Mouse (Mus musculus) granulocyte monocyte progenitor cell, adult 5-6 weeks (primary cell): ENCODE data around the gene Zmym3. TPM values are rescaled to one million over a fixed set of nuclear protein-coding genes. Genes with fewer than 3 reads are reported as not detected.
A peak's percentile ranks its signal among the peaks of the same experiment; 100 is the strongest.

Experiments used
- ATAC-seq: replicated peaks from 2 replicates; pipeline ENCODE4 v1.8.0; 2016; ENCODE audit warnings: mild to moderate bottlenecking, moderate TSS enrichment, inconsistent platforms; ENCODE audit not compliant: poor library complexity, severe bottlenecking
- total RNA-seq, 2 experiments: library from RNA; stranded (forward) in 1 of 2; stranded (reverse) in 1 of 2; fragments of 200-712, 200-1000 nt in 1 of 2; fragments of >200 nt in 1 of 2; fragmentation: Nextera tagmentation in 1 of 2; gene quantifications; 2 replicates each; pipeline ENCODE4 v1.2.3; 2014 to 2017

Gene Zmym3
- total RNA-seq (2014; fragmentation: Nextera tagmentation) (48.8 and 50.6 TPM in 2 replicates), total RNA-seq (2017) (33.7 and 52.5 TPM in 2 replicates)

DNA sequence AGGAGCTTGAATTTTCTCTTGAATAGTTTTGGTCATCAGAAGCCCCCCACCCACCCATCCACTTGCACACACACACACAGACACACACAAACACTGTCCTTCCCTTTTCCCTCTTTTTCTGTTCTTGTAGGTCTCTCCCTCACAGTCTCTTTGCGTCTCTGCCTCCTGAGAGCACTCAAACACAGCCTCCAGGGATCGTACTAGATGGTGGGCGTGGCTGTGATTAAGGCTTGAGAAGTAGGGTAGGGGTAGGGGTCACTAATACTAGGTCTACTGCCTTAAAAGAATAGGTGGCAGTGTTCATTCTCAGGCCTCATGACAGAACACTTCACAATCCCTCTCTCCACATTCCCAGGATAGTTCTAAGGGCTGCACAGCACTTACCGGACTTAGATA lies at the start of gene Zmym3:
Gene Zmym3, minus strand, starts transcription at position 150 of the 396 bp plus-strand sequence.
- ATAC-seq: no peak

DNA sequence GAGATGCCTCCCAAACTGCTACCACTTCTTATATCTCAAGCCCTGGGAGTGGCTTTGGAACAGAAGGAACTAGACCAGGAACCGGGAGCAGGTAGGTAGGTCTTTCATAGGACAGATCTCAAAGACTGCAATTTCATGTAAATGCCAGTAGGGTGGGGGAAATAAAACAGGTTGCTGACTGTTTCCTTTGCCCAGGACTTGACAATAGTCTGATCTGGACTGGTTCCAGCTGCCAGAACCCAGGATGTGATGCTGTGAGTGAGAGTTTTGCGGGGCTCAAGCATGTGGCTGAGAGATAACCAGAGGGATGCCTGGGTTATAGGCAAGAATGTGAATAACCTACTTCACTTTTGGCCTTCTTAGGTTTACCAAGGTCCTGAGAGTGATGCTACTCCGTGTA lies 30.9 kb upstream of the Zmym3 start:
- peak; percentile 27; the same call in 1 of the 2 replicates for ATAC-seq

DNA sequence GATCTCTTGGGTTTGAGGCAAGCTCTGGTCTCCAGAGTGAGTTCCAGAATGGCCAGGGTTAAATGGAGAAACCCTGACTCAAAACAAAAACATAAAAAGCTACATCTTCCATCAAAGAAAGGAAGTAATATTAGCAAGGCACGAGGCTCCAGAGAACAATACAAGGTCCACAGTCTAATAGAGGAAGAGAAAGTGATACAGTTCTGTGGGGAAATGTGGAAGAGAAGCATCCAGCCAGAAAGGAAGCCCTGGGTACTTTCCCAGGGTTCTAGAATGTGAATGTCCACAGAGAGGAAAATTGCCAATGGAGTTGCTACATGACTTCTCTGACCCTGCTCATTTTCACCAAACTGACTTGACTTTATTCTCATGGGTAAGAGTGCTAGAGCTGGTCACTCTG lies 30.5 kb upstream of the Zmym3 start:
- ATAC-seq: peak; percentile 92

DNA sequence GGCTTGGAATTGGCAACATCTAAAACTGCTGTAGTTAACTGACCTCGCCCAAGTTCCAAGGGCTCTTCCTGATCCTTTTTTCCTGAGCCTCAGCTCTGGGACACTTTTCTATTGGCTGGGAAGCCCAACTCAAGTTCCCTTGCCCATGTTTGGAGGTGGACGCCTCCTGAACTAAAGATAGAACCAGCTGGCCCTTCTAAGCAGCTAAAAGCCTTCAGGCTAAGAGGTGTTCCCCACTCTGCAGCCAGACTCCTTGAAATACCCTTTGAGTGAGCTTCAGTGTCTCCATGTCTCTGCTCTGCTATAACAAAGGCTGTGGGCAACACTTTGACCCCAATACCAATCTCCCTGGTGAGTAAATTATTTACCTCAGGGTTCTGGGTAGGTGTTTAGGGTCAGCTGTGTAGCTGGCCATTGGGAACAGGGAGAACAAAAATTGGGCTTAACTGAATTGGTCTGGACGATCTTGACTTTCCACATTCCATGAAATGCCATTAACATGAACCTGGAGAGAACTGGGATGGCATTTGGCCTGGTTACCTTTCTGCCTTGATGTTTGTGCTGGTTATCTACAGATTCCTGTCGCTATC lies 28.3 kb upstream of the Zmym3 start, which contains the start of gene Itgb1bp2:
Gene Itgb1bp2, plus strand, starts transcription at position 203 of the 590 bp plus-strand sequence.
- ATAC-seq: no peak

DNA sequence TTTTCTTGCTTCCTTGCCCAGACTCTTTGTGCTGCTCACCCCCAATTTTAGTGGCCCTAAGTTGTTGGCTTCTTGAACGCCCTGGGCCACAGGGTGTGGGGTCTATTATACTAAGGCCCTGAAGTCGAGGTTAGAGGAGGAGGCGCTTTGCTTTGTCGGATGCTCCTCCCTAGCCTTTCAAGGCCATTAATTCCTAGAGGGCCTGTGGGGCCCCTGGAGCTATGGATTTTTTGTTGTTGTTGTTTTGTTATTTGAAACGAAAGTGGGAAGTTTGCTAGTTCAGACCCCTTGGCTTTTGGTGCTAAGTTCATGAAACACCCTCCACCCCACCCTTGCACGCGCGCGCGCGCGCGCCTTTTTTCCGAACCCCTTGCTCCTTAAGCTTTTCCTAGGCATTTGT lies 9.3 kb upstream of the Zmym3 start:
- ATAC-seq: no peak

DNA sequence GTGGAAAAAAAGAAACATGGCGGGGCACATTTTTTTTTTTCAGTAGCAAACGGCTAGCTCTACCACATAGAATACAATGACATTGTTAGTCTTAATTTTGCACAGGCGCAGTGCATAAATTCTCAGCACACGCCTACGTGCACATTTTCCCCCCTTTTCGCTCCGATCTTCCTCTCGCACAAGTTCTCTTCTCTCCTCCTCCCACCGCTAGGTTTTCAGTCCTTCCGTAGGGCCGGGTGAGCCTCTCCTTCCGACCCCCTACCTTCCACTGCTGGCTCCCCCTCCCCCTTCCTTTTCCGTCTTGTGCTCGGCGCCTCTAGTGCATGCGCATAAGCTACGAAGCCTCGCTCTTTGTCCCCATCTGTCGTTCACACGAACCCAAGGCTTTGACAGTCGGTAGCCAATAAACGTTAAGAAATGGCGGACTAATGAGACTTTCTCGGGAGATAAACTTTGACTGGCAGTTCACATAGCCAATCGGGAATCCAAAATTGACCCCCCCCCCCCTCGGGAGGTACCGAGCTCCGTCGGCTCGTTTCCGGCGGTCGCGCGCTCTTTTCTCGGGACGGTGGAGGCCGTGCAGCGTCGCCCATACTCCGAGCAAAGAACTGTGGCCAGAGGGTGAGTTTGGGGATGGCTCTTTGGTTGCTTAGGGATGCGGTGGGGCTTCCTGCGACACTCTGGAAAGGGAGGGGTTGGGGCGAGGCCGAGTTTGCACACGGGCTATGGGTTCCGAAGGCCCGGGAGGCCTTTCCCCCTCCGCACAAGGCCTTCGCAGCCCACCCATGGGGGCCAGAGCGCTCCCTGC lies 8.7 kb upstream of the Zmym3 start, which contains the start of gene Nono:
Gene Nono, plus strand, starts transcription at position 177 of the 808 bp plus-strand sequence.
- peak; percentile 86 for ATAC-seq

DNA sequence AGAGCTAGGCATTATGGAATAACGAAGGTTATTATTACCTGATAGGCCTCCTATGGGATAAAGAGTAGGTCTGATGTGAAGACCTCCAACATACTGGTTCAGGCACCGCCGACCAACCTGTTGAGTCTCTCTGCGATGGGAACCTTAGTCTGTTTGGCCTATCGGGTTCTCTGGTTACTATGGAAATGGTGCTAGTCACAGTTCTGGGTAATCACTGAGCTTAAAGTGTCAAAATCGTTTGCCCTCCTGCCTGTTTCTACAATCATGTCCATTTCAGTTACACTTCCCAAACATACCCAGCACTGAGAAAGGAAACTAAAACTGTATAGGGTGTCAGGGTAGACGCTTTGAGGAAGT lies 8.1 kb upstream of the Zmym3 start:
- ATAC-seq: peak; percentile 48

DNA sequence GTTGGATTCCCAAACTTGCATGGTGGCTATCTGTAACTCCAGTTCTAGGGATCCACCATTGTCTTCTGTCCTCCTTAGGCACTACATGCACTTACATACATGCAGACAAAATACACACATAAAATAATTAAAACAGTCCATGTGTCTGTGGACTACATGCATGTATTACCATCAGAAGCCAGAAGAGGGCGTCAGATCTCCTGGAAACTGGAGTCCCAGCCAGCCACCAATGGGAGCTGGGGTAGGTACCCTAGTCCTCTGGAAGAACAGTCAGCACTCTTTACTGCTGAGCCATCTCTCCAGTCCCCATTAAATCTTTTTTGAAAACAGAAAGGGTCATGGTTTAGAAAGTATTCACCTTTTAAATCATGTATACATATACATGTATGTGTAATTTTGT lies 7.1 kb upstream of the Zmym3 start:
- ATAC-seq: no peak

DNA sequence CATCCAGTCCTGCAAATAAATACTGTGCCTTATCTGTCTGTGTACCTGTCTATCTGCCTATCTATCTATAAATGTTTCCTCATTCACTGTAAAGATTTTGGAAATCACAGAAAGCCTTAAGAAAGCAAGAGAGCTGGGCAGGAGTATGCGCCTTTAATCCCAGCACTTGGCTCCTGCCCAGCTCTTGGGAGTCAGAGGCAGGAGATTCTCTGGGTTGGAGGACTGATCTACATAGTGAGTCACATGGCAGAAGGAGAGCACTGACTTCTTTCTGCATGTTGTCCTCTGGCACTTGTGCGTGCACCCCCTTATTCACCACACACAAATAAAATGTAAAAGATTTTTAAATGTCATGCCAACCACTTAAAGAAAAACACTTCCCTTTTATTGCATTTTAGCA lies 2.8 kb upstream of the Zmym3 start:
- no peak for ATAC-seq

DNA sequence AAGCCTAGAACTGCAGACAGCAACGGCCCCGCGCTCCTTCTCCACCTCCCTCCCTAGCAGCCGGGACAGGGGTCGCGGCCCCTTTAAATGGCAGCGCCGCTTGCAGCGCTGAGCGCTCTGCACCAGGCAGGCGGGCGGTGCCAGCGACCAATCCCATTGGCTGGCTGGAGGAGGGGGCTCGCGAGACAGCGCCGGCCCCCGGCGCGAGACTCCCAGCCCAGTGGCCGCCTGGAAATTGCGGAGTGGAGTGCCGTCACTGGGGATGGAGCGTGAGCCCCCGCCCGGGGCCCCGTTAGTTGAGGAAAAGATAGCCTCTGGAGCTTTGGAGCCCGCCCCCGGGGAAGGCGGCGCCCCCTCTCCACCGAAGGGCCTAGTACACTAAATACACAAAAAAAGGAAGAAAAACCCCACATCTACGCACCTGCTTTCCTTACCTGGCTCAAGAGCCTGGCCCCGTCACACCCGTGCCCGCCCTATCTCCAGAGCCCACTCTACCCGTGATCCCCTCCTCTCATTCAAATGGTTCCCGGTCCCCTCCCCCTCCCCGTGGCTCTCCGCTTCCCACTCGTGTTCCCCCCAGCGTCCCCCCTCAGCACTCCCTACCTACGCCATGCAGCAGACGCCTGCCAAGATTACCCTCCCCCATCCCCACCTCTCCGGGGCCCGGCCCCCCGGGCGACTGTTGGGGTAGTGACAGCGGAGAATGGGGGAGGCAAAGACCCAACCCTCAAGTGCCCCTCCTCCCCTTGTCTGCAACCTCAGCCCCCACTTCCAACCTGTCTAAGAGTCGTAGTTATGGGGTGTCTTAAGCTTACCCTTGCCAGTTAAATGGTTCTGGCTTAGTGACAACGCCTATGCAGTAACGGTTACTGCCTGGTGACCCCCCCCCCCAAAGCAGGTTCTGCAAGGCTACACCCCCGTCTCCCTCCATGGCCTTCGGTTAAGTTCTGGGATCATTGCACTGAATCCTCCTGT lies 637 bp downstream of the Zmym3 start:
- peak; percentile 94 for ATAC-seq

DNA sequence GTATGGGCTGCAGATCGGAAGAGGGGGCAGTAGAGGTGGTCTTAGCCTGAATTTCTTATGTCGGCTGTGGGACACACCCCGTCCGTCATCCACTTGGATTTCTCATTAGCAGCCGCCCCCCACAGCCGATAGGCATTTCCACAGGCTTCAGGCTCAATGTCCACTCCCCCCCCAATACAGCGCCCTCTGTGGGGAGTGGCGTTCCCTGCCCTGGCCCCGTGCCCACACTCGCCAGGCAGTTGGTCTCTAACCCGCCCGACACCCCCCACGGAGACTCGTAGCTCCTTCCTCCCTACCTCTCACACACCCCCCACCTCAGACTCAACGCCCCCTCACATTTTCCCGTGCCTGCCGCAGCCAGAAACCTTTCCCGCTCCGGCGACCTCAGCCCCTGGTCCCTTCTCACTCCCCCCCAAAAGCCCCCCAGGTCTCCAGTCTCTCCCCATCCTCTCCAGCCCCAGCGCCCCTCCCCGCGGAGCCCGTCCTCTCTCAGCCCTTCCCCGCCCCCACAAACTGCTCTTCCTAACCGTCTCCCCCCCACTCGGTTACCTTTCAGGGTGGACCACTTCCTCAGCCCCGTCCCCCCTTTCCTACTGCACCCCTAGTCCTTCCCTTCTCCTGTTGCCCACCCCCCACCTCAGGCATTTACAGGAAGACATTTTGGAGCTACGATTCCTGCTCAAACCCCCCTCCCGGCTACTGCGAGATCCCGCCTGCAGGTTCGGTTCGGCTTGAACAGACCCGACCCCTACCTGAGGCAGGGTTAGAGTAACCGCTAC lies 1.5 kb downstream of the Zmym3 start:
- peak; percentile 65 for ATAC-seq

DNA sequence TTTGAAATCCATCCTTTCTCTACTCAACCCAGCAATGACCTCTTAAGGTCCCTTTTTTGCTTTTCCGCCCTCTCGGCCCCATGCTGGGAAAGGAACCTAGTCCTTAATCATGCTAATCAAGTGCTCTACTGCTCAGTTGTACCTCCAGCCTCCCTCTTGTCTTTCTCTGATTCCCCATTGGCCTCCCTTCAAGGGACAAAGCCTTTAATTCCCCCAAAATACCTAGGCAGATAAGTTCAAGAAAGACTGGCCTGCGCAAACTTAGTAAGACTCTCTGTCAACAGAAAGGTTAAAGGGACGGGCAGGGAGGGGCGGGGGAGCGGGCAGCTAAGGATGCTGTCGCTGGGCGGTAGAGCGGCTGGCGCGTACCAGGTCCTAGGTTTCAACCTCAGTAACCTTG lies 24.2 kb downstream of the Zmym3 start:
- ATAC-seq: no peak

DNA sequence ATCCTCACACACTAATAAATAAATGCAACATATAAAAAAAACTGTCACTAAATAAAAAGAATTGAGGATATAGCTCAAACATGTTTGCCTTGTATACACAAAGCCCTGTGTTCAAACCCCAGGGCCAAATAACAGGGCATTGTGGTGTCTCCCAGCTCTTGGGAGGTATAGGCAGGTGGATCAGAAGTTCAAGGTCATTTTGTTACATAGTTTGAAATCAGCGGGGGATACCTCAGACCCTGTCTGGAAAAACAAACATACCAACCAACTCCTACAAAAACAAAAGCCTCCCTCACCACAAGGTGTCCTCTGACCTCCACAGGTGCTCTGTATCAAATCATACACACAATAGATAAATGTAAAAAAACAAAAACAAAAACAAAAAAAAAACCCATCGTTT lies 26.3 kb downstream of the Zmym3 start:
- no peak for ATAC-seq

DNA sequence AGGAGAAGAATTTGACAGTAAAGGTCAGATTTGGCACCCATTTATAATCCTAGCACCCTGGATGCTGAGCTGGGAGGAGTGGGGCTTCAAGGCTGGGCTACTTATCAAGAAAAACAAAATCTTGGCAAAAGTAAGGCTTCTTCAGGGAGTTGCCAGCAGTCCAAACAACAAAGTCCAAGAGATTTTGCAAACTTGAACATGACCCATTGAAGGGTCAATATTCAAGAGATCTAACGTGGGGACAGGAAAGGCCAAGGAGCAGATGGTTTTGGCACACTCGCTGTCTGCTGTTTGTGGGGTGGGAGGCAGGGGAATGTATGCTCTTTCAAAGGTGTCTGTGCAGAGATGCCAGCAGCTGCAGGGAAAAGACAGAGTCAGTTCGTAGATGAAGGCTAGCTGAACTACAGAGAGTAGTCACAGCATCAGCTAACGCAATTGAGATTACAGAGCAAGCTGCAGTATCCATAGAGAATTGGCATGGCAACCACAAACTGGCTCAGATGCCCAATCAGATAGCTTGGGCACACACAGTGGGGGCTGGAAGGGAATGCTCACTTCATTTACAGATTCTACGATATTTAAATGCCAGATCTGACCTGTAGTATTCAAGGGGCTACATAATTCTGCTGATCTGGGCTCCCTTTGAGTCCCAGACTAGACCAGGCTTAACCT lies 31.6 kb downstream of the Zmym3 start:
- ATAC-seq: no peak

DNA sequence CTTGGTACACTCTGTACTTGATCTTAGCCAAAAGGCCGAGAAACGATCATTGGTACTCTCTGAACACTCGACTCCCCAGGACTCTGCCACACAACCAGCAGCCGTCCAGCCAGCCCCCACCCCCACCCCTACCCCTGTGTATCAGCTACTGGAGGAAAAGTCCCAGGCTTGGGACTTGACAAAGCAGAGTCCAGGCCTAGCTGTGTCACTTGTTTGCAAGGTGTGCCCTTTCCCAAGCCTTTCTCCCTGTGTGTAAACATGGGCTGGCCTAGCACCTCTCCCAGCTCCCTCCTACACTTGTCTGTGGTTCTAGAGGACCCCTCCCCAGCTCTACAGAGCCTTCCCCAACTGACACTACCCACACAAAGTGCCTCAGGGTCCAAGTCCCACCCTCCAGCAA lies 34.4 kb downstream of the Zmym3 start:
- ATAC-seq: no peak

DNA sequence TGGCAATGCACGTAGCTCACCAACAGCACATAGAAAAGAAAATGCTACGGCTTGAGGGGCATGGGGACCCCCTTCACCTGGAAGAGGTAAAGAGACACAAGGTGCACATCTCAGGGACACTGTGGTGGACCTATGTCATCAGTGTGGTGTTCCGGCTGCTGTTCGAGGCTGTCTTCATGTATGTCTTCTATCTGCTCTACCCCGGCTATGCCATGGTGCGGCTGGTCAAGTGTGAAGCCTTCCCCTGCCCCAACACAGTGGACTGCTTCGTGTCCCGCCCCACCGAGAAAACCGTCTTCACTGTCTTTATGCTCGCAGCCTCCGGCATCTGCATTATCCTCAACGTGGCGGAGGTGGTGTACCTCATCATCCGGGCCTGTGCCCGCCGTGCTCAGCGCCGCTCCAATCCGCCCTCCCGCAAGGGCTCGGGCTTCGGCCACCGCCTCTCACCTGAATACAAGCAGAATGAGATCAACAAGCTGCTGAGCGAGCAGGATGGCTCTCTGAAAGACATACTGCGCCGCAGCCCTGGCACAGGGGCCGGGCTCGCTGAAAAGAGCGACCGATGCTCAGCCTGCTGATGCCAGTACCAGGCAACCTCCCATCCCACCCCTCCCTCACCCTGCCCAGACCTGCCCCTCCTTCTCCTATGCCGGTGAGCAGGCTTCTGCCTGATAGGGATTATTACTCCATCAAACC lies 36.1 kb downstream of the Zmym3 start:
- no peak for ATAC-seq

DNA sequence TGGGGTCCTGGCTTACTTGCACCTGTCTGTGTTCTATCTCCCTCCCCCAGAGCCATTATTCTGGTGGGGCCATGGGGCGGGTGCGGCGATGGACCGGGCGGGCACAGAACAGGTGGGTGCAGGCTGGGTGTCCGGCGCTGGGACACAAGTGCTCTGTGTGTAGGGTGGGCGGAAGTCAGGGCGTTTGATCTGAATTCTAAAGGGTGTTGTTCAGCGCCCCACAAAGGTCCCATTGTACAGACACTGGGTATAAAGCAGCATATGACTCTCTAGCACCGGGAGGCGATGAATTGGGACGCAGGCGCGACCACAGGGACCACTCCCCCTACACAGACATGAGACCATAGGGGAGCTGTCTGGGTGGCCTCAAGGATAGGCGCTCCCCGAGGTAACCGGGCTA lies 37.2 kb downstream of the Zmym3 start:
- no peak for ATAC-seq

DNA sequence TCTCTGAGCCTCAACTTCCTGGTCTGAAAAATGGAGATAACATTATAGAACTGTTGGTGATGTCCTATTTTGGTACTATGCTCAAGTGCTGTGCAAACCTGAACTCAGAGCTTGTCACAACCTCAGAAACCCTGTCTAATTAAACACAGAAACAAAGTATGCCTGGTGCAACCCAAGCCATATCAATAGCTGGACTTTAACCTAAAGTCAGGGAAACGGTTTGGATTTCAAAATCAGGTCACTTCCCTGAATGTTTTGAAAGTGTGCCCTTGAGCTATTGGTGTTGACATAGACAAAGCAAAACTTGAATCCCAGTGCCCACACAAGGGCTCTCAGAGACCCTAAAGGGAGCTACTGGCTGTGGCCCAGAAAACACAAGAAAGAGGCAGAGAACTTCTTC lies 40.9 kb downstream of the Zmym3 start:
- peak; percentile 30; the same call in 1 of the 2 replicates for ATAC-seq

DNA sequence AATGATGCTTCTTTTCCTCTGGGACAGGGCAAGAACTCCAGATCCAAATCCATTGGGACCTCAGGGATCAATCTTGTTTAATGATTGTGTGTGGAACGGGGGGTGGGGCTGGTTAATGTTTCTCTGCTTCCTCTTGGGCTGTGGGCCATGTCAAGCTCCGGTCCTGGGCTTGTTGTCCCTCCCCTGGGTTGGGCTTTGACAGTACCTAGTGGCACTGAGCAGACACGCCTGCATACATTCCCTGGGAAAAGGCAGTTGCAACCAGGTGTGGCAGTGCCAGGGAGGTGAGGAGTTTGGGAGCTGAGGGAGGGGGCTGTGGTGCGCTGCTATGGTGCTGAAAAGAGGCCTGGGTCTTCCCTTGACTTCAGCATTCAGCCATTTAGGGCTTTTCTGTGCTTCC lies 43.6 kb downstream of the Zmym3 start:
- ATAC-seq: no peak
